Mouse (Mus musculus): ENCODE results near the gene Apod.

DNA sequence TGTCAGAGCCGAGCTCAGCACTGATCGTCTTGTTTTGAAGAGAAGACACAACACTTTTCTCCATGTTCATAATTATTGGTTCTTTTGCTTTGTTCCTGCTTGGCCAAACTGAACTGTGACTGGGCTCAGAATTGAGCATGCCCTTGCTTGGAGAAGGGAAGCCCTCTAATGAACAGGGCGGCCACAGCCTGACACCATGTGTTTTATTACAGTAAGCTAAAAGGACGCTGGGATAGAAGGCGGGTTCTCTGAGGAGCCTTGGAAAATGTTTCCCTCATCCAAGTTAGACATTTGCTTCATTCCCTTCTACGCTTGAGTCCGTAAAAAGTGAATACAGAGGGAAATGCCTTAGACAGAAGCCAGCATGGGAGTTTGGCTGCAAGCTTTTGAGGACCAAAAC is 37.6 kb downstream of the Apod start:
- TF ChIP-seq CTCF (IDR thresholded peaks at IDR 0.05; ENCODE audit: extremely low read depth, insufficient read length, insufficient replicate concordance, low read depth, low read length) (no peak), POLR2A (IDR thresholded peaks at IDR 0.05; ENCODE audit: low read depth, low read length) (no peak)
